Mouse (Mus musculus): ENCODE measurements around the gene Efemp2. TPM values are rescaled to one million over a fixed set of nuclear protein-coding genes. Genes with fewer than 3 reads are reported as not detected.

Efemp2 gene
- total RNA-seq, 2 experiments from 2014 or later, result not detected

Other genes starting within 250 kb of the Efemp2 start
- 14.8 and 16.2 TPM in 2 replicates for gene Pacs1, start 200.8 kb upstream of the Efemp2 start, total RNA-seq (2015)
- gene Pacs1, start 200.8 kb upstream of the Efemp2 start, total RNA-seq (2017), result 5.1 and 7.1 TPM in 2 replicates
- 119 and 147 TPM in 2 replicates for gene Sf3b2, start 178.5 kb upstream of the Efemp2 start, total RNA-seq (2015)
- 239 and 261 TPM in 2 replicates for gene Sf3b2, start 178.5 kb upstream of the Efemp2 start, total RNA-seq (2017)
- gene Gal3st3, start 175.6 kb upstream of the Efemp2 start, total RNA-seq (2015), result not detected in 2 replicates
- not detected in 2 replicates for gene Gal3st3, start 175.6 kb upstream of the Efemp2 start, total RNA-seq (2017)
- gene Catsper1, start 138.2 kb upstream of the Efemp2 start, total RNA-seq (2015), result not detected in 2 replicates
- gene Catsper1, start 138.2 kb upstream of the Efemp2 start, total RNA-seq (2017), result not detected in 2 replicates
- gene Cst6, start 124.4 kb upstream of the Efemp2 start, total RNA-seq (2015), result not detected in 2 replicates
- gene Cst6, start 124.4 kb upstream of the Efemp2 start, total RNA-seq (2017), result not detected in 2 replicates
- 48.9 and 54.7 TPM in 2 replicates for gene Eif1ad, start 107.2 kb upstream of the Efemp2 start, total RNA-seq (2015)
- 67.8 and 86.2 TPM in 2 replicates for gene Eif1ad, start 107.2 kb upstream of the Efemp2 start, total RNA-seq (2017)
- gene Banf1, start 106.8 kb upstream of the Efemp2 start, total RNA-seq (2015), result 499 and 504 TPM in 2 replicates
- gene Banf1, start 106.8 kb upstream of the Efemp2 start, total RNA-seq (2017), result 66.7 and 68.5 TPM in 2 replicates
- gene Sart1, start 85.3 kb upstream of the Efemp2 start, total RNA-seq (2015), result 65.3 and 65.9 TPM in 2 replicates
- 83.8 and 105 TPM in 2 replicates for gene Sart1, start 85.3 kb upstream of the Efemp2 start, total RNA-seq (2017)
- gene Tsga10ip, start 71.4 kb upstream of the Efemp2 start, total RNA-seq (2015), result not detected in 2 replicates
- 0.34 TPM in 1 of 2 replicates, not detected in the other for gene Tsga10ip, start 71.4 kb upstream of the Efemp2 start, total RNA-seq (2017)
- 120 and 142 TPM in 2 replicates for gene Drap1, start 49.0 kb upstream of the Efemp2 start, total RNA-seq (2015)
- gene Drap1, start 49.0 kb upstream of the Efemp2 start, total RNA-seq (2017), result 105 and 109 TPM in 2 replicates
- 18.4 and 18.6 TPM in 2 replicates for gene AI837181, start 48.8 kb upstream of the Efemp2 start, total RNA-seq (2015)
- gene AI837181, start 48.8 kb upstream of the Efemp2 start, total RNA-seq (2017), result 8.6 and 11.9 TPM in 2 replicates
- 0.47 and 0.98 TPM in 2 replicates for gene Fosl1, start 26.4 kb upstream of the Efemp2 start, total RNA-seq (2015)
- gene Fosl1, start 26.4 kb upstream of the Efemp2 start, total RNA-seq (2017), result 1.2 TPM in 1 of 2 replicates, not detected in the other
- gene Ccdc85b, start 16.1 kb upstream of the Efemp2 start, total RNA-seq (2015), result 0.99 and 1.2 TPM in 2 replicates
- 2.5 and 3.0 TPM in 2 replicates for gene Ccdc85b, start 16.1 kb upstream of the Efemp2 start, total RNA-seq (2017)
- 50.2 and 73.5 TPM in 2 replicates for gene Fibp, start 13.3 kb upstream of the Efemp2 start, total RNA-seq (2015)
- 107 and 197 TPM in 2 replicates for gene Fibp, start 13.3 kb upstream of the Efemp2 start, total RNA-seq (2017)
- 0.47 and 0.83 TPM in 2 replicates for gene Ctsw, start 5.4 kb upstream of the Efemp2 start, total RNA-seq (2015)
- 0.44 and 0.79 TPM in 2 replicates for gene Ctsw, start 5.4 kb upstream of the Efemp2 start, total RNA-seq (2017)
- 20.4 and 28.8 TPM in 2 replicates for gene Mus81, start 14.4 kb downstream of the Efemp2 start, total RNA-seq (2015)
- 10.3 and 11.6 TPM in 2 replicates for gene Mus81, start 14.4 kb downstream of the Efemp2 start, total RNA-seq (2017)
- 1,737 and 1,793 TPM in 2 replicates for gene Cfl1, start 16.5 kb downstream of the Efemp2 start, total RNA-seq (2015)
- gene Cfl1, start 16.5 kb downstream of the Efemp2 start, total RNA-seq (2017), result 1,233 and 1,355 TPM in 2 replicates
- 0.66 and 1.7 TPM in 2 replicates for gene 1700020D05Rik, start 29.8 kb downstream of the Efemp2 start, total RNA-seq (2015)
- gene 1700020D05Rik, start 29.8 kb downstream of the Efemp2 start, total RNA-seq (2017), result 1.5 TPM in 1 of 2 replicates, not detected in the other
- gene Snx32, start 36.6 kb downstream of the Efemp2 start, total RNA-seq (2015), result 0.73 and 2.8 TPM in 2 replicates
- 1.7 and 1.9 TPM in 2 replicates for gene Snx32, start 36.6 kb downstream of the Efemp2 start, total RNA-seq (2017)
- not detected in 2 replicates for gene Ovol1, start 86.7 kb downstream of the Efemp2 start, total RNA-seq (2015)
- not detected in 2 replicates for gene Ovol1, start 86.7 kb downstream of the Efemp2 start, total RNA-seq (2017)
- 8.9 and 10.5 TPM in 2 replicates for gene Ap5b1, start 94.1 kb downstream of the Efemp2 start, total RNA-seq (2015)
- 7.4 and 9.6 TPM in 2 replicates for gene Ap5b1, start 94.1 kb downstream of the Efemp2 start, total RNA-seq (2017)
- 80.3 and 150 TPM in 2 replicates for gene Rnaseh2c, start 127.9 kb downstream of the Efemp2 start, total RNA-seq (2015)
- 83.2 and 112 TPM in 2 replicates for gene Rnaseh2c, start 127.9 kb downstream of the Efemp2 start, total RNA-seq (2017)
- 35.1 and 40.2 TPM in 2 replicates for gene Kat5, start 136.3 kb downstream of the Efemp2 start, total RNA-seq (2015)
- 51.8 and 60.1 TPM in 2 replicates for gene Kat5, start 136.3 kb downstream of the Efemp2 start, total RNA-seq (2017)
- gene Rela, start 163.5 kb downstream of the Efemp2 start, total RNA-seq (2015), result 37.2 and 40.0 TPM in 2 replicates
- gene Rela, start 163.5 kb downstream of the Efemp2 start, total RNA-seq (2017), result 36.4 and 43.2 TPM in 2 replicates
- 16.4 and 24.2 TPM in 2 replicates for gene Sipa1, start 189.8 kb downstream of the Efemp2 start, total RNA-seq (2015)
- gene Sipa1, start 189.8 kb downstream of the Efemp2 start, total RNA-seq (2017), result 19.2 and 24.0 TPM in 2 replicates
- gene Map3k11, start 214.8 kb downstream of the Efemp2 start, total RNA-seq (2015), result 13.0 and 16.1 TPM in 2 replicates
- 19.2 and 22.9 TPM in 2 replicates for gene Map3k11, start 214.8 kb downstream of the Efemp2 start, total RNA-seq (2017)
- 21.6 and 24.5 TPM in 2 replicates for gene Pcnx3, start 215.0 kb downstream of the Efemp2 start, total RNA-seq (2015)
- 15.6 and 15.7 TPM in 2 replicates for gene Pcnx3, start 215.0 kb downstream of the Efemp2 start, total RNA-seq (2017)
- not detected in 2 replicates for gene Kcnk7, start 230.4 kb downstream of the Efemp2 start, total RNA-seq (2015)
- gene Kcnk7, start 230.4 kb downstream of the Efemp2 start, total RNA-seq (2017), result 0.14 TPM in 1 of 2 replicates, not detected in the other

Measured in megakaryocyte progenitor cell, adult 5-6 weeks (primary cell).